Mouse (Mus musculus): ENCODE results near the gene Camta1. TPM values are rescaled to one million over a fixed set of nuclear protein-coding genes. Genes with fewer than 3 reads are reported as not detected.

Camta1 gene
- polyA plus RNA-seq, 1 experiment: 26.3 TPM

GRCm38 (mm10) chr4:151180394-151180902 lies 681.2 kb downstream of the Camta1 start:
- no peak for TF ChIP-seq CTCF (IDR thresholded peaks at IDR 0.05; ENCODE audit: low read depth, low read length)
- TF ChIP-seq POLR2A (IDR thresholded peaks at IDR 0.05; ENCODE audit: borderline replicate concordance, low read depth, low read length): no peak
- Histone ChIP-seq H3K4me1 (ENCODE audit: control insufficient read depth, insufficient read depth, low read length) (no peaks in the 10 kb centered on the region), H3K27ac (ENCODE audit: insufficient read depth, low read depth, low read length) (no peak overlapping the region), H3K4me3 (ENCODE audit: insufficient read depth, low read length) (no peak overlapping the region)

- no peak overlapping the region for H3K4me3 ChIP-seq (ENCODE audit: insufficient read depth, low read length)
- H3K27ac ChIP-seq (ENCODE audit: insufficient read depth, low read depth, low read length): no peak overlapping the region
- TF ChIP-seq CTCF (IDR thresholded peaks at IDR 0.05; ENCODE audit: low read depth, low read length): no peak
- TF ChIP-seq POLR2A (IDR thresholded peaks at IDR 0.05; ENCODE audit: borderline replicate concordance, low read depth, low read length): no peak
- H3K4me1 ChIP-seq (ENCODE audit: control insufficient read depth, insufficient read depth, low read length): no peaks in the 10 kb centered on the region
Observed at GRCm38 (mm10) chr4:151179639-151180038, 682.0 kb downstream of the Camta1 start.

- no peak for TF ChIP-seq CTCF (IDR thresholded peaks at IDR 0.05; ENCODE audit: low read depth, low read length)
- TF ChIP-seq POLR2A (IDR thresholded peaks at IDR 0.05; ENCODE audit: borderline replicate concordance, low read depth, low read length): no peak
- Histone ChIP-seq H3K4me3 (ENCODE audit: insufficient read depth, low read length) (no peak overlapping the region), H3K4me1 (ENCODE audit: control insufficient read depth, insufficient read depth, low read length) (no peaks in the 10 kb centered on the region), H3K27ac (ENCODE audit: insufficient read depth, low read depth, low read length) (no peak overlapping the region)
Observed at GRCm38 (mm10) chr4:151178970-151179378, 682.7 kb downstream of the Camta1 start.

GRCm38 (mm10) chr4:151172526-151172925 lies 689.1 kb downstream of the Camta1 start:
- Histone ChIP-seq H3K4me1 (ENCODE audit: control insufficient read depth, insufficient read depth, low read length) (no peaks in the 10 kb centered on the region), H3K27ac (ENCODE audit: insufficient read depth, low read depth, low read length) (no peak overlapping the region), H3K4me3 (ENCODE audit: insufficient read depth, low read length) (no peak overlapping the region)
- TF ChIP-seq CTCF (IDR thresholded peaks at IDR 0.05; ENCODE audit: low read depth, low read length) (no peak), POLR2A (IDR thresholded peaks at IDR 0.05; ENCODE audit: borderline replicate concordance, low read depth, low read length) (no peak)

GRCm38 (mm10) chr4:151171117-151171516 lies 690.6 kb downstream of the Camta1 start:
- TF ChIP-seq CTCF (IDR thresholded peaks at IDR 0.05; ENCODE audit: low read depth, low read length) (no peak), POLR2A (IDR thresholded peaks at IDR 0.05; ENCODE audit: borderline replicate concordance, low read depth, low read length) (no peak)
- Histone ChIP-seq H3K4me1 (ENCODE audit: control insufficient read depth, insufficient read depth, low read length) (no peaks in the 10 kb centered on the region), H3K27ac (ENCODE audit: insufficient read depth, low read depth, low read length) (no peak overlapping the region), H3K4me3 (ENCODE audit: insufficient read depth, low read length) (no peak overlapping the region)

- Histone ChIP-seq H3K4me1 (ENCODE audit: control insufficient read depth, insufficient read depth, low read length) (no peaks in the 10 kb centered on the region), H3K27ac (ENCODE audit: insufficient read depth, low read depth, low read length) (no peak overlapping the region), H3K4me3 (ENCODE audit: insufficient read depth, low read length) (no peak overlapping the region)
- no peak for TF ChIP-seq POLR2A (IDR thresholded peaks at IDR 0.05; ENCODE audit: borderline replicate concordance, low read depth, low read length)
- TF ChIP-seq CTCF (IDR thresholded peaks at IDR 0.05; ENCODE audit: low read depth, low read length): no peak
Observed at GRCm38 (mm10) chr4:151170658-151171057, 691.0 kb downstream of the Camta1 start.

- TF ChIP-seq POLR2A (IDR thresholded peaks at IDR 0.05; ENCODE audit: borderline replicate concordance, low read depth, low read length) (no peak), CTCF (IDR thresholded peaks at IDR 0.05; ENCODE audit: low read depth, low read length) (no peak)
- no peak overlapping the region for H3K27ac ChIP-seq (ENCODE audit: insufficient read depth, low read depth, low read length)
- no peaks in the 10 kb centered on the region for H3K4me1 ChIP-seq (ENCODE audit: control insufficient read depth, insufficient read depth, low read length)
- no peak overlapping the region for H3K4me3 ChIP-seq (ENCODE audit: insufficient read depth, low read length)
Observed at GRCm38 (mm10) chr4:151166969-151167368, 694.7 kb downstream of the Camta1 start.

GRCm38 (mm10) chr4:151165539-151165938 lies 696.1 kb downstream of the Camta1 start:
- H3K4me1 ChIP-seq (ENCODE audit: control insufficient read depth, insufficient read depth, low read length): no peaks in the 10 kb centered on the region
- no peak overlapping the region for H3K27ac ChIP-seq (ENCODE audit: insufficient read depth, low read depth, low read length)
- H3K4me3 ChIP-seq (ENCODE audit: insufficient read depth, low read length): no peak overlapping the region
- TF ChIP-seq POLR2A (IDR thresholded peaks at IDR 0.05; ENCODE audit: borderline replicate concordance, low read depth, low read length): no peak

GRCm38 (mm10) chr4:151164309-151164708 lies 697.4 kb downstream of the Camta1 start:
- Histone ChIP-seq H3K4me3 (ENCODE audit: insufficient read depth, low read length) (no peak overlapping the region), H3K4me1 (ENCODE audit: control insufficient read depth, insufficient read depth, low read length) (no peaks in the 10 kb centered on the region), H3K27ac (ENCODE audit: insufficient read depth, low read depth, low read length) (no peak overlapping the region)
- no peak for TF ChIP-seq POLR2A (IDR thresholded peaks at IDR 0.05; ENCODE audit: borderline replicate concordance, low read depth, low read length)
- TF ChIP-seq CTCF (IDR thresholded peaks at IDR 0.05; ENCODE audit: low read depth, low read length): no peak

- TF ChIP-seq POLR2A (IDR thresholded peaks at IDR 0.05; ENCODE audit: borderline replicate concordance, low read depth, low read length) (no peak), CTCF (IDR thresholded peaks at IDR 0.05; ENCODE audit: low read depth, low read length) (no peak)
- H3K27ac ChIP-seq (ENCODE audit: insufficient read depth, low read depth, low read length): no peak overlapping the region
- no peak overlapping the region for H3K4me3 ChIP-seq (ENCODE audit: insufficient read depth, low read length)
- no peaks in the 10 kb centered on the region for H3K4me1 ChIP-seq (ENCODE audit: control insufficient read depth, insufficient read depth, low read length)
Observed at GRCm38 (mm10) chr4:151161869-151162268, 699.8 kb downstream of the Camta1 start.

- TF ChIP-seq POLR2A (IDR thresholded peaks at IDR 0.05; ENCODE audit: borderline replicate concordance, low read depth, low read length) (no peak), CTCF (IDR thresholded peaks at IDR 0.05; ENCODE audit: low read depth, low read length) (no peak)
- H3K4me3 ChIP-seq (ENCODE audit: insufficient read depth, low read length): no peak overlapping the region
- no peak overlapping the region for H3K27ac ChIP-seq (ENCODE audit: insufficient read depth, low read depth, low read length)
- no peaks in the 10 kb centered on the region for H3K4me1 ChIP-seq (ENCODE audit: control insufficient read depth, insufficient read depth, low read length)
Observed at GRCm38 (mm10) chr4:151160932-151161331, 700.7 kb downstream of the Camta1 start.

Data from bone marrow macrophage, adult 2 months (primary cell).